Mouse (Mus musculus) layer of hippocampus, adult 2 months (tissue): ENCODE data around the gene Strc. TPM values are rescaled to one million over a fixed set of nuclear protein-coding genes. Genes with fewer than 3 reads are reported as not detected.
A peak's percentile ranks its signal among the peaks of the same experiment; 100 is the strongest.
"Not testable (repeated sequence)": the region's sequence is repeated elsewhere in the genome, so short reads cannot be mapped to it uniquely, and the experiment has no call there.

Source experiments
- DNase-seq, 2 experiments: peaks; one replicate each; pipeline ENCODE4 v3.0.0; 2022; ENCODE audit warnings: low spot score in 2 of 2
- H3K27ac ChIP-seq: fragments of 200-600 bp; 2 replicates; pipeline ENCODE4 v1.8.1; 2022
- H3K4me3 ChIP-seq: fragments of 200-600 bp; 2 replicates; pipeline ENCODE4 v1.8.1; 2022; ENCODE audit warnings: mild to moderate bottlenecking
- CTCF ChIP-seq: fragments of 200-600 bp; conservative IDR thresholded peaks from 2 replicates; pipeline ENCODE4 v1.8.1; 2022; ENCODE audit warnings: antibody characterized with exemption, mild to moderate bottlenecking, moderate library complexity
- long read RNA-seq, 2 experiments: library from polyadenylated mRNA; stranded (forward); transcript quantifications; one replicate each; pipeline ENCODE4 v2.0.0; 2021; ENCODE audit warnings: borderline mapping rate in 2 of 2
- total RNA-seq, 2 experiments: library from RNA; stranded (reverse); gene quantifications; 2 replicates each; pipeline ENCODE4 v1.2.3; 2021

Gene Strc
- total RNA-seq = under 1 TPM; 0.46 to 0.69 TPM
- long read RNA-seq, experiment 1, partial matches to known transcripts = 0 of 1 reads
- long read RNA-seq, experiment 1, other reads (novel, unspliced or antisense) = 1 of 1 reads
- long read RNA-seq, experiment 2, partial matches to known transcripts = 1 of 1 reads
- long read RNA-seq, experiment 2, other reads (novel, unspliced or antisense) = 0 of 1 reads

GRCm38 (mm10) chr2:121386961-121387575 is at the start of gene Strc:
Gene Strc, minus strand, starts transcription at chr2:121387168.
- DNase-seq = not testable (repeated sequence)

GRCm38 (mm10) chr2:121434854-121435253 is 47.9 kb upstream of the Strc start:
- Histone ChIP-seq H3K4me3 (no peak overlapping the region), H3K27ac (no peak overlapping the region)
- TF ChIP-seq CTCF = peak; percentile 81
- DNase-seq = no peak

More at GRCm38 (mm10) chr2:121386961-121387575, at the start of gene Strc:
- not testable (repeated sequence) for H3K27ac ChIP-seq, H3K4me3 ChIP-seq

GRCm38 (mm10) chr2:121425890-121426289 is 38.9 kb upstream of the Strc start:
- no peak for TF ChIP-seq CTCF
- DNase-seq = no peak
- Histone ChIP-seq H3K4me3 (no peak overlapping the region), H3K27ac (no peak overlapping the region)

- no peak for DNase-seq
- Histone ChIP-seq H3K4me3 (no peak overlapping the region), H3K27ac (no peak overlapping the region)
- TF ChIP-seq CTCF = no peak
These were observed 36.2 kb upstream of the Strc start for GRCm38 (mm10) chr2:121423166-121423565.

- TF ChIP-seq CTCF = no peak
- H3K27ac ChIP-seq = no peak overlapping the region
- no peak for DNase-seq
- H3K4me3 ChIP-seq = no peak overlapping the region
These were observed 31.5 kb upstream of the Strc start for GRCm38 (mm10) chr2:121418476-121418875.

GRCm38 (mm10) chr2:121416356-121416755 is 29.4 kb upstream of the Strc start:
- no peak for TF ChIP-seq CTCF
- Histone ChIP-seq H3K4me3 (no peak overlapping the region; the same call in 1 of the 2 replicates), H3K27ac (no peak overlapping the region)
- DNase-seq = no peak

GRCm38 (mm10) chr2:121415591-121415990 is 28.6 kb upstream of the Strc start:
- Histone ChIP-seq H3K27ac (peak overlapping the region; percentile 15; the same call in 1 of the 2 replicates), H3K4me3 (peak overlapping the region; percentile 100)
- TF ChIP-seq CTCF = no peak
- DNase-seq = no peak

- no peak for DNase-seq
- Histone ChIP-seq H3K4me3 (peak overlapping the region; percentile 100), H3K27ac (peak overlapping the region; percentile 15; the same call in 1 of the 2 replicates)
- no peak for TF ChIP-seq CTCF
These were observed 28.1 kb upstream of the Strc start for GRCm38 (mm10) chr2:121415103-121415502.

GRCm38 (mm10) chr2:121414139-121414685 is 27.2 kb upstream of the Strc start:
- H3K27ac ChIP-seq = peak overlapping the region; percentile 98
- DNase-seq = peak in 1 of 2 experiments; percentile 21
- TF ChIP-seq CTCF = no peak
- peak overlapping the region; percentile 100 for H3K4me3 ChIP-seq

- peak; percentile 95 to 96 for DNase-seq
- peak within 1 kb of the TSS; percentile 100 for H3K4me3 ChIP-seq
- peak within 1 kb of the TSS; percentile 98 for H3K27ac ChIP-seq
- TF ChIP-seq CTCF = peak; percentile 56
These were observed 26.5 kb upstream of the Strc start, which contains the start of the genes Pdia3 and Catsper2 for GRCm38 (mm10) chr2:121413387-121414042. Gene Pdia3, plus strand, starts transcription at chr2:121413775. Gene Catsper2, minus strand, starts transcription at chr2:121413792.

GRCm38 (mm10) chr2:121412843-121413386 is 25.9 kb upstream of the Strc start:
- H3K27ac ChIP-seq = peak overlapping the region; percentile 98
- TF ChIP-seq CTCF = no peak
- DNase-seq = peak in 1 of 2 experiments; percentile 11
- H3K4me3 ChIP-seq = peak overlapping the region; percentile 100

GRCm38 (mm10) chr2:121408160-121408559 is 21.2 kb upstream of the Strc start:
- TF ChIP-seq CTCF = peak; percentile 77
- no peak overlapping the region for H3K27ac ChIP-seq
- H3K4me3 ChIP-seq = no peak overlapping the region
- no peak for DNase-seq

GRCm38 (mm10) chr2:121403296-121403695 is 16.3 kb upstream of the Strc start:
- DNase-seq = no peak
- H3K27ac ChIP-seq = no peak overlapping the region
- no peak for TF ChIP-seq CTCF
- no peak overlapping the region for H3K4me3 ChIP-seq
